Mouse (Mus musculus) c-Kit-positive CD71-positive TER-119-negative erythroid progenitor cells, embryonic 14.5 days (primary cell): ENCODE results near the gene Rnf224.
"Not testable (repeated sequence)": the region's sequence is repeated elsewhere in the genome, so short reads cannot be mapped to it uniquely, and the experiment has no call there.

Experiments used
- DNase-seq: peaks from one replicate; pipeline ENCODE4 v3.0.0-alpha.2; 2013; ENCODE audit warnings: low read depth

Gene Rnf224

GRCm38 (mm10) chr2:25236614-25237013 lies at the start of gene Rnf224:
Rnf224 (minus strand) TSS chr2:25236787.
- no peak for DNase-seq

GRCm38 (mm10) chr2:25286314-25286713 lies 49.7 kb upstream of the Rnf224 start:
- DNase-seq: no peak

GRCm38 (mm10) chr2:25285551-25285950 lies 49.0 kb upstream of the Rnf224 start:
- no peak for DNase-seq

GRCm38 (mm10) chr2:25278928-25279882 lies 42.6 kb upstream of the Rnf224 start:
- DNase-seq: peak; percentile 94

- no peak for DNase-seq
Observed at GRCm38 (mm10) chr2:25273010-25273409, 36.4 kb upstream of the Rnf224 start.

- DNase-seq: no peak
Observed at GRCm38 (mm10) chr2:25272515-25272914, 35.9 kb upstream of the Rnf224 start.

- DNase-seq: peak; percentile 96
Observed at GRCm38 (mm10) chr2:25271827-25272511, 35.4 kb upstream of the Rnf224 start, which contains the start of the genes Ssna1 and Anapc2. Ssna1 (minus strand) TSS chr2:25272438. Anapc2 (plus strand) TSS chr2:25272478.

- DNase-seq: no peak
Observed at GRCm38 (mm10) chr2:25267746-25268309, 31.2 kb upstream of the Rnf224 start.

- DNase-seq: no peak
Observed at GRCm38 (mm10) chr2:25267241-25267640, 30.7 kb upstream of the Rnf224 start.

- DNase-seq: no peak
Observed at GRCm38 (mm10) chr2:25266720-25267119, 30.1 kb upstream of the Rnf224 start.

GRCm38 (mm10) chr2:25265897-25266656 lies 29.5 kb upstream of the Rnf224 start:
- DNase-seq: no peak

GRCm38 (mm10) chr2:25264851-25265250 lies 28.3 kb upstream of the Rnf224 start:
- no peak for DNase-seq

- DNase-seq: no peak
Observed at GRCm38 (mm10) chr2:25264286-25264660, 27.7 kb upstream of the Rnf224 start.

GRCm38 (mm10) chr2:25263623-25264285 lies 27.2 kb upstream of the Rnf224 start:
- DNase-seq: no peak

- peak; percentile 43 for DNase-seq
Observed at GRCm38 (mm10) chr2:25262795-25263622, 26.4 kb upstream of the Rnf224 start.

- peak; percentile 95 for DNase-seq
Observed at GRCm38 (mm10) chr2:25262291-25262767, 25.7 kb upstream of the Rnf224 start, which contains the start of gene Tprn. Tprn (plus strand) TSS chr2:25262618.

GRCm38 (mm10) chr2:25261870-25262269 lies 25.3 kb upstream of the Rnf224 start:
- DNase-seq: no peak

GRCm38 (mm10) chr2:25258887-25259286 lies 22.3 kb upstream of the Rnf224 start:
- DNase-seq: no peak

GRCm38 (mm10) chr2:25257250-25257649 lies 20.7 kb upstream of the Rnf224 start:
- DNase-seq: not testable (repeated sequence)
